Mouse (Mus musculus) right cerebral cortex, postnatal 25 days (tissue): Measurements from ENCODE around the gene Tmem131.

Source experiments
- DNase-seq: peaks from one replicate; pipeline ENCODE4 v3.0.0; 2022

Gene Tmem131

GRCm38 (mm10) chr1:36938348-36938747, 5.1 kb downstream of the Tmem131 start:
- DNase-seq = no peak

GRCm38 (mm10) chr1:36937648-36938047, 5.8 kb downstream of the Tmem131 start:
- DNase-seq = no peak

- no peak for DNase-seq
Observed at GRCm38 (mm10) chr1:36937015-36937414, 6.5 kb downstream of the Tmem131 start.

DNA sequence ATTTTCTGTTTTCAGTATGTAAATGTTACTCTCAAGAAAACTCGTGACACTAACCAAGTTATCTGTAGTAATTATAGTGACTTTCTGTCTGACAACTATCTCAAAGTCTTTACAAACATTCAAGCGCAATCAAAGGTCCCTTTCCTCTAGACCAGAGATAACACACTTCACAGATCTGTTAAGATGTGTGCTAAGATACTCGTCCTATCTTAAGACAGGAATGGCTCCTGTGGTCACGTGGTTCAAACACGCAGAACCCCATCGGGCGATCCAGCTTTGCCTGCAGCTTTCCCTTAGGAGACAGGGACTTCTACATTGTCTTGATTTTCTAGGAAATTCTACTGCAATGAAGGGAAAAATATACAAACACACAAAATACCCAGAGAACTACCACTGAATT, 6.9 kb downstream of the Tmem131 start:
- DNase-seq = no peak

- DNase-seq = no peak
Observed at GRCm38 (mm10) chr1:36934778-36935177, 8.7 kb downstream of the Tmem131 start.

DNA sequence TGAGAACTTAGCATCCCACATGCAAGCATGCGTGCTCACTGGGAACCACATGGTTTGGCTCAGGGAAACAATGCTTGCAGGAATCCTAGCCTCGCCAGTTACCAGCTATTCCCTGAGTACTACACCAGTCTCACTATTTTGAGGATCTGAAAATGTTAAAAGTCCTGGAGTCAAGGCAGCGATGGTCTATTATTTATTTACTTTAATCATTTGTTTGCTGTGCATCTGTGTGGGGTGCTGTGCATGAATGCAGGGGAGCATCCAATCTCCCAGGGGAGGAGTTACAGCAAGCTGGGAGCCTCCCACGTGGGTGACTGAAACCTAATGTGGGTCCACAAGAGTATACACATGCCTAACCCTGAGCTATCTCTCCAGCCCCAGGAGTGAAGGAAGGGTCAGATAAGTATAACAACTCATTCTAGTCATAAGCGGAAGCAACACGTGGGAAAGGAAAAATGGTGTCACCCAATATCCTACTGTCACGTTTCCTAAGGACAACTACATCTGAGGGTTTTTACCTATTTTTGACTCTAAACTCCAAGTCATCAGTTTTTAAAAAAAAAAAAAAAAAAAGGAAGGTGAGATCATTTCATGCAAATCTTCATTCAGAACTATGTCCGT, 9.4 kb downstream of the Tmem131 start:
- no peak for DNase-seq

GRCm38 (mm10) chr1:36932231-36932630, 11.2 kb downstream of the Tmem131 start:
- DNase-seq = no peak

- DNase-seq = no peak
Observed at GRCm38 (mm10) chr1:36930911-36931310, 12.6 kb downstream of the Tmem131 start.

DNA sequence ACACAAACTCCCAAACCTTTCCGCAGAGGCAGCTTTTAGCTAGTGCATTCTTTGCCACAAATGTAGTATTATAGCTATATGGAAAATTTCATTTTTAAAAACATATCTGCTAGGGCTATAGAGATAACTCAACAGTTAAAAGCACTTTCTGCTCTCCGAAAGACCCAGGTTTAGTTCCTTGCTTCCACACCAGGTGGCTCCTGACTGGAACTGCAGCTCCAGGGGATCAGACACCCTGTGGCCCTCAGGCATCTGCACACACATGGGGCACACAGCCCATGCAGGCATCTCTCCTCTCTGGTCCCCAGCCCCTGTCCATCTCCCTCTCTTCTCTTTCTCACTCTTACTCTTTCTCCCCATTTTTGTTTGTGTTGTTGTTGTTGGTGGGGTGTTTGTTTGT, 13.5 kb downstream of the Tmem131 start:
- DNase-seq = no peak

DNA sequence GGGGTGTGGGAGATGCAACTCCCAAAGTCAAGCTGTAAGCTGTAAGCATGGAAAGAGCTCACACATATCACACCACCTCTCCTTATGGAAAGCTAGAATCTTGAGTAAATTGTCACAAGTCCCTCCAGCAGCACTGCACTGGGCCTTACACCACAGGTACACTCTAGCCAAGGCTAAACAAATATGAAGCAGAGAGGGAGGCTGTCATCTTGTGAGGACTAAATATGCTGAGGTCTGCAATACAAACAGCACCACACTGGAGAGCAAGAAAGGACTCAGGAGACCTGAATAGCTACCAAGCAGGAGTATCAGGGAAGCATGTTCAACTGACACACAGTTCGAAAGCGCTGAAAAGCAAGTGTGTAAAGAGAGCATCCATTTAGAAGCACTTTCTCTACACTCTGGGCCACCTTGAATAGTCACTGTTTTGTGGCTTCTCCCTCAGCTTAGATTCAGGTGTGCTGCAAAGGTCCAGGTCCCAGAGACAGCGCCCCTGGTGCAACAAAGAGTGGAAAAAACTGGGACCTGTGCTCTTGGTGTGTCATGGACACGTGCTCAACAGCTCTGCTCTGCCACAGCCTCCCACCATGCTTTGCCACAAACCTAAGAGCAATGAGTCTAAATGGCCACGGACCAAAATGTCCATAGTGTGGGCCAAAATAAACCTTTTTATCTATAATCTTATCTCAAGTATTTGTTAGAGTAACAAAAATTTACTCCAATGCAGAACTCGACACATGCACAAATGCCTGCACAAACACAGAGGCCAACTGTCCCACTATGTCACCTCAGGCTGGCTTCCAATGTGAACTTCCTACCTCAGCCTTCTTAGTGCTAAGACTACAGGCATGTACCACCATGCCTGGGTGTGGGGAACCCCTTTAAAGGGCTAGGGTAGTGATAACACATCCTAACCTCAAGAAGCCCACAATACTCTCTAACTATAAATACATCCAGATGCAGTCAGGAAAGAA, 14.8 kb downstream of the Tmem131 start:
- no peak for DNase-seq

- DNase-seq = no peak
Observed at GRCm38 (mm10) chr1:36927569-36927968, 15.9 kb downstream of the Tmem131 start.

- DNase-seq = no peak
Observed at GRCm38 (mm10) chr1:36926738-36927137, 16.7 kb downstream of the Tmem131 start.

DNA sequence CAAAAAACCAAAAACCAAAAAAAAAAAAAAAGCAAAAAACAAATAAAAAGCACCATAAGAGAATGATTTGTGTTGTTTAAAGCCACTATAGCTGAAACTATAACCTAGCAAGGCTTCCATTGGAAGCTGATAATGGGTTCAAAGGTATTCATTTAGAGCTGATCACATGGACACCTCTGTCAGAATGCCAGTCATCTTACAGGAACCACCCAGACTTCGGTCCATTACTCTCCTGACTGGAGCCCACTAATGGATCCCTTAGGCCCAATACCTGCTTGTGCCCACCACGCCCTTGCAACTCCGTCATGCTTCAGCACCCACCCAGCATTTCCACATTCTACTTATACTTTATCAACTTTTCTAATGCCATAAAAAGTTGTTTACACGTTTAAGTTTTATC, 17.2 kb downstream of the Tmem131 start:
- DNase-seq = no peak

DNA sequence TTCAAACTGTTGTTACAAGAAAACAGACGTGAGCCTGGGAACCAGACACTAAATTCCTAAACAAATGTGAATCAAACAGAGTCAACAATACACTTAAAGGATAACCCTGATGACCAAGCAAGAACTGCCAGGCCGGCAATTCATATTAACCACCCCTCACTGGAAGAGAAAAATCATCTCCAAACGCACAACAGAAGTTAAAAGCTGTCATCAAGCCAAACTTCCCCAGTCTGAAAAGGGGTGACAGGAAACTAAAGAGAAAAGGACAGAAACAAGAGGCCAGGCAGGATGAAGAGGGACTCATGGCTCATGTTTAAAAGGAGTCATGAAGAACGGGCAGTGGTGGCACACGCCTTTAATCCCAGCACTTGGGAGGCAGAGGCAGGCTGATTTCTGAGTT, 17.7 kb downstream of the Tmem131 start:
- no peak for DNase-seq

DNA sequence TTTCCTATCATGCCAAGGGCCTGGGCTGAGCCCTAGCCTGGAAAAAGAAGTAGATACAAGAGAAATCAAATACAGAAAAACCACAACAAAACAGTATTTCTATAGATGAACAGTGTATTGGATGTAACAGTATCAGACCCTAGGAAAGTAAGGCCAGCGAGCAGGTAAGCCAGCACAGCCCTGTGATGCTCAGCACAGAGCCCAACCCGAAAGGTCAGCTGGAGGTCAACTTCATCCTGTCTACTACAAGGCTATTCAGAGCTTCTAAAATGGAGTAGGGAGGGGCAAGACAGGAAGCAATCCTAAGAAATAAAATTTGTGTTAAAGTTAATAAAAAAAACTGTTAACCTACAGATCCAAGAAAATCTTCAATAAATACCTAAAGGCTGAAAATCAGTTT, 18.6 kb downstream of the Tmem131 start:
- no peak for DNase-seq

DNA sequence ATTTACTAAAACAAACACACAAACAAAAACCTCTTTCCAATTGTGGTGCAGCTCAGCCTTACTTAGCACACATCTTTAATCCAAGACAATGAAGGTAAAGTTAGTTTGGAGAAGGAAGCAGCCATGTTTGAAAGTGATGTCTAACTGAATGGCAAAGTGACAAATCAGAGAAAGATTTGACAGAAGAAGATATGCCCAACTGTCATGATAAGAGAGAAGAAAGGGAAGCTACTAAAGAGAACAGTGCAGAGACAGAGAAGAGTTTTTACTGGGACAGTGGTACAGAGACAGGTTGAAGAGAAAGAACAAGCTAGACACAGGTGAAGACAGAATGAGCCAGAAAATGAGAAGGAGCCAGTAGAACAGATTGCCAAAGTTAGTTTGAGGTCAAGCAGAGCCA, 19.6 kb downstream of the Tmem131 start:
- DNase-seq = no peak

- no peak for DNase-seq
Observed at GRCm38 (mm10) chr1:36922623-36923421, 20.6 kb downstream of the Tmem131 start.

GRCm38 (mm10) chr1:36921614-36922393, 21.7 kb downstream of the Tmem131 start:
- no peak for DNase-seq

GRCm38 (mm10) chr1:36920726-36921125, 22.7 kb downstream of the Tmem131 start:
- peak; percentile 19 for DNase-seq

DNA sequence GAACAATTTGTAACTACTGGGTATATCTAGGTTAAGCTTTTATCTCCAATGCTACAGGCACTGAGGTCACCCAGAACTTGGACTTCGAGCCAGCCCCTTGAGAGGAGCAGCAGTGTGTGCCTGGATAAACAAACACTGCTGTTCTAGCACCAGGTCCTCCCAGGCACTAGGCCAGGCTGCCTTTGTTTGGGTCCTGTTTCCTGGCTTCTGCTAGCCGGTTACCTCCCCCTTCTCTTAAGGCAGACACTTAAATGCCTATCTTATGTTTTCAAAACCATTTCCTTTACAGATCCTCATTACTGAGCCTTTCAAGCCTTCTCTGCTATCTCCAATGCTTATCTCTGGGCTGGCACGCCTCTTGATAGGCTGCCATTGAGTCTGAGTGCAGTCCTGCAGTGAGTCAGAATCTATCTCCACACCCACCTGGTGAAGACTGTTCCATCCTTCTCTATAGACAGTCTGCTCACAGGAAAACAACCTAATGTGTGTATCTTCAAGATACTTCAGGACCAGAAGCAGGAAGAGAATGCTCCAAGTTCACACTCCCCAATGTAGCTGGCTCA, 23.2 kb downstream of the Tmem131 start:
- DNase-seq = peak; percentile 45

DNA sequence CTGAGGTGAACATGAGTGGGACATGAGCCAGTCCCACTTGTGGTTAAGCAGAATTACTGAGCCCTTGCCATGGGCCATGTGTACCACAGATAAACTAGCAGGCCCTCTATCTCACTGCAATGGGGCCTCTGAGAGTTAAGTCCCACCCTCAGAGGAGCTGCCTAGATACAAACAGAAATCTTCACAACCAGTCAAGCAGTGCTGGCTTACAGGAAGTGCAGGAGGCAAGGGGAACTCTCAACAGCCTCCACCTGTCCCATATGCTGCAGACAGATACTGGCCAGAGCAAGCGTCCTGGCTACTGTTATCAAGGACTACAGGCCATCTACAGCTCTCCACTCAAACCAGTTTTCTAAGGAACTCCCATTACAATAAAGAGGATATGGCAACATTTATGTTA, 23.7 kb downstream of the Tmem131 start:
- DNase-seq = no peak

DNA sequence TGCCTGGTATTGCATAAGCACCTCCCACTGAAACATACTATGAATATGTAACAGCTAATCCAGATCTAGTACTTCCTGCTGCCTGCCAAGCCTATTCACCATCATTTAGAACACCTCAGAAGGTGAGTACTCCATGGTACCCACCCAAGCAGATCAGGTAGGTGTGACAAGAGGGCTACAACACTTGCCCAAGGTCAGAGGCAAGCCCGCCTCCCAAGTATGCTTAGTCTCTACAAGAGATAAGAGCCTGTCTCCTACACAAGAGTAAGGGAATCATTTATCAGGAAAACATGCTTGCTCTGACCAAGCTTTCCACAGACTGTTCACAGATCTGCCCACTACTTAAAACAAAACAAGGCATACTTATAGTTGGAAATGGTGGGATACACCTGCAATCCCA, 26.0 kb downstream of the Tmem131 start:
- no peak for DNase-seq
